Mouse (Mus musculus) cerebellum, adult 9-10 months (tissue): ENCODE results near the gene Zfp952.
"Not testable (repeated sequence)": the region's sequence is repeated elsewhere in the genome, so short reads cannot be mapped to it uniquely, and the experiment has no call there.

ENCODE experiments used
- DNase-seq: peaks from one replicate; pipeline ENCODE4 v3.0.0; 2022

Gene Zfp952

DNA sequence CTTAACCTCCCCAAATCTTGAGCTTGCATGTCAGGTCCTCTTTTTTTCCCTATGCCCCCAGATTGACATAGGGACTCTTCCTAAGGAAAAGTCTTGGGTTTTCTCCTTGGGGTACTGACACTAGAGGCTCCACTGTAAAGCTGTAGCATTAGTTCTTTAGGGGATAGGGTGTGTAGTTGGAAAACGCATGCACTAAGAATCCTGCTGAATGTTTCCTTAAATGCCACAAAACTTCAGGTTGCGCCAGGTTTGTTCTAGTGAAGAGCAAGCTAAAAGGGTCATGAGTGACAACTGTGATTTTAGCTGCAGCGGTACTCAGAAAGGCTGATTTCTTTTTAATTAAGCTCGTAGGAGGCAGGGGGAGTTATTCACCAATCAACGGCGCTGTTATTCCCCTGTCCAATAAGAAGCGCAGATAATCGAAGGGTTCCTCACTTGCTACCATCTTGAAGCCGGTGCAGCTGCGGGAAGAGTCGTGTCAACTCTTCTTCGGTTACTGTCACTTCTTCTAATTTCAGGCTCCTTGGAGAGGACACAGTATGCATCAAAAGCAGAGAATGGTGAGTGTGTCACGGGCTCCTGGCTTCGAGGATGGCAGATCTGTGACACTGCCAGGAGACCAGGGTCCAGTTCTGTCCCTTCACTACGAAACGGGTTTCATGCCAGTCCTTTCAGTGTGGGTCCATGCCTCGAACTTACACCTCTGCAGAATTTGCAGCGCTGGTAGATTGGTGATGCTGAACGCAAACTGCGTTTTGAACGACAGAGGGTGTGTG lies at the start of gene Zfp952:
TSS of gene Zfp952 (plus strand) at position 431 of the 776 bp plus-strand sequence.
- DNase-seq = peak; percentile 90

DNA sequence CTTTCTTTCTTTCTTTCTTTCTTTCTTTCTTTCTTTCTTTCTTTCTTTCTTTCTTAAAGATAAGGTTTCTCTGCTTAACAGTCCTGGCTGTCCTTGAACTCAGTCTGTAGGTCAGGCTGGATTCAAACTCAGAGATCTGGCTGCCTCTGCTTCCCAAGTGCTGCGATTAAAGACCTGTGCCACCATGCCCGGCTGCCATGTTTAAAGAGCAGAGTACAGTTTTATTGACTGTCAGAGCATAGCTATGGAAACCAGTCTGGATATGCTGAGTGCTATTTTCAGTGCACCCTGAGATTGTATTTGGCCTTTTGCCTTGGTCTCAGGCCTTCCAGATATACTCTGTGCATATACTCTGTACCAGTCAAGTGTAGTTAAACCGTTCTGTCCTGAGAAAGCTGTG lies 49.3 kb upstream of the Zfp952 start:
- DNase-seq = no peak

DNA sequence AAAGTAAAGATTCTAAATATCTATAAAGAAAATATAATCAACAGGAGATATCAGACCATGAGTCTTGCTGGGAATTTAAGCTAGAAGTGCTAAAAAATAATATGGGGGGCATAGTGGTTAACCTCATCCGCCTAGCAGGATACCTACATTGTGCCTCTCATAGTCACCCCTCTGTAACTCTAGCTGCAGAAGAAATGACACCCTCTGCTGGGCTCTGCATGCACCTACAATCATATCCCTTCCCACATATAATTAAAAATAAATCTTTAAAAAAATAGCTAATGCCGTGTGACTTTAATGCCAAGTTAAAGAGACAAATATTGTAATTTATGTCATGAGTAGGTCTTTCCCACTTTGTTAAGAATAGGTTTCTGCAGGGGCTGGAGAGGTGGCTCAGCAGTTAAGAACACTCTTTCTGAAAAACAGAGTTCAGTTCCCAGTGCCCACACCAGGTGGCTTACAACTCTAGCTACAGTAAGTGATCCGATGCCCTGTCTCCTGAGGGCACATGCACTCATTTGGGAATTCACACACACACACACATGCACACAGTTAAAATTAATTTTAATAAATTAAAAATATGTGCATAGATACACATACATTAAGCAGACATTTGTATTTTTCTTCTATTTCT lies 48.4 kb upstream of the Zfp952 start:
- DNase-seq = no peak

DNA sequence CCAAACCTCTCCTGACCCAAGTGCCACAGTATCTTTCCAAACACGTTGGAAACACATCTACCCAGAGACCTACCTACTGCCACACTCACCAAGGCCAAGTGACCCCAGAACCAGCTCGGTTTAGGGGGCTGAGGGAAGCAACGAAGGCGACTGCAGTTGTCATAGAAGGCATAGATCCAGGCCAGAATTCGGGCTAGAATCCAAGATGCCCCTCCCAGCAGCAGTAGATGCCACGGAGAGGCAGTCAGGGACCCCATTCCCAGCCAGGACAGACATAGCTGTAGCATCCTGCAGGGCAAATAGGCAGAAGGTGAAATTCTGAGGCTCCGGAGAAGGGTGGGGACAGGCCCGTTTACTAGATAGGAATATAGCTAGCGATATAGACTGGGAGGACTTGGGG lies 46.2 kb upstream of the Zfp952 start:
- DNase-seq = no peak

DNA sequence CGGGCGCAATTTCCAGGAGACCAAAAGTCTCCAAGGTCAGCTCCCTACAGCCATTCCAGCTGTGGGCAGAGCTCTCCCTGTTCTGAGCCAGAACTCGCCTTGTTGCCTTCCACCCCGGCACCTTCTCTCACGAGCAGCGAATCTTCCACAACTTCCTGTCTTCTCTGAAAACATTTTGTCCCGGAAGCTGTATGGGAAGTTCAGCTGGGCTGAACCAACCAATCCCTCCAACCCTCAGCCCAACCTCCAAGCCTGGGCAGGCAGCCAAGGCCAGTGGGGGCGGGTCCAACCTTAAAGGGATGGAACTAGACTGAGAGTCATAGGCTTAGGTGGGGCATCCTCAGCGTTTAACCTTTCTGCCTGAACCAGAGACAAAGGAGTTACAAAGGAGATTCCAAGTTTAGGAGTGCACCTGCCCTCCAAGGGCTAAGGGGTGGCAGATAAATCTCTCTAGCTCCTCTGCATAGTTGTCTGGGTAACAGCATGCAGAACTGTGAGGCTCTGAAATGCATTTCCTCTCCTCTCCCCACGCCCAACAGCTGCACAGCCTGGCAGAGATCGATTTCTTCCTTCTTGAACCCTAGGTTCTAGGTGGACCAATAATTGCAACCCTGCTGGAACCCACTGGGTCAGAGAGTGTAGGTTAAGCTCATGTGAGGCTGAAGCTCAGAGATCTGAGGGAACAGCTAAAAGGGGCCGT lies 45.6 kb upstream of the Zfp952 start, which contains the start of gene Cyp4f13:
TSS of gene Cyp4f13 (minus strand) at position 188 of the 700 bp plus-strand sequence.
- DNase-seq = peak; percentile 93

DNA sequence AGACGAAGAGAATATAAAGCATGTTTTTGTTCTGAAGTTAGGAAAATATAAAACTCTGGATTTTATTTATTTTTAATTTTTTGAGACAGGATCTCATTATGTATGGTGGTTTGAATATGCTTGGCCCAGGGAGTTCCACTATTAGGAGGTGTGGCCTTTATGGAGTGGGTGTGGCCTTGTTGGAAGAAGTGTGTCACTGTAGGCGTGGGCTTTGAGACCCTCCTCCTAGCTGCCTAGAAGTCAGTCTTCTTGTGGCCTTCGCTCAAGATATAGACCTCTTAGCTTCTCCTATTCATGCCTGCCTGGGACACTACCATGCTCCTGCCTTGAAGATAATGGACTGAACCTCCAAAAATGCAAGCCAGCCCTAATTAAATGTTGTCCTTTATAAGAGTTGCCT lies 42.8 kb upstream of the Zfp952 start:
- DNase-seq = no peak

DNA sequence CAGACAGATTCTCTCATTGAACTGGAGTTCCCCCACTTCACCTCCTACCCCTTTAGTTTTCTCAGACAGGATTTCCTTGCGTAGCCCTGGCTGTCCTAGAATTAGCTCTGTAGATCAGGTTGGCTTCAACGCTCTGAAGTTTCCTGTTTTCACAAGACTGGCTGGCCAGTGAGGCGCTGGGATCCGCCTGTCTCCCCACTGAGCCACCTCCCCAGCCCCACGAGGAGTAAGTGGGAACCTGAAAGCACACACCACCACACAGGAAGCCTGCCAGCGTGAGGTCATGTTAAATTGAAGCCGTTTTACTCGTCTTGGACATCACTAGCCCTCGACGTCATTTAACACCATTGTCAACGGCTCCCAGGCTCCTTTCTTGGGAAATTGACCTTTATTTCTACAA lies 41.9 kb upstream of the Zfp952 start:
- DNase-seq = no peak

DNA sequence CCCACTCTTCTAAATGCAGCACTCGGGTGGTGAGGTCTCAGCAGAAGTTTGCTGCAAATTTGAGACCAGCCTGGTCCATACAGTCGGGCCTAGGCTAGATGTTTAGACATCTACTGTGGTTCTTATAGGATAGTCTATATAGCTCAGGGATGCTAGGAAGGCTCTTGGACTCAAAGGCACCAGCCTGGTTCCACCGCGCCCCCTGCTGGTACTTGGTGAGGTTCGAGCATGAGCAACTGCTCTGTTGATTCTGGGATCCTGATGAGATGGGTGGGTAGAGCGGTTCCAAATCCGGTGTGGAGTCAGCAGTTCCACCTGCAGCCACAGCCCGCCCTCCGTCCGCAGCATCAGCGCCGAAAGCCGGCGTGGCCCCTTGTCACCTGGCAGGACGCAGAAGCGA lies 41.5 kb upstream of the Zfp952 start:
- peak; percentile 88 for DNase-seq

DNA sequence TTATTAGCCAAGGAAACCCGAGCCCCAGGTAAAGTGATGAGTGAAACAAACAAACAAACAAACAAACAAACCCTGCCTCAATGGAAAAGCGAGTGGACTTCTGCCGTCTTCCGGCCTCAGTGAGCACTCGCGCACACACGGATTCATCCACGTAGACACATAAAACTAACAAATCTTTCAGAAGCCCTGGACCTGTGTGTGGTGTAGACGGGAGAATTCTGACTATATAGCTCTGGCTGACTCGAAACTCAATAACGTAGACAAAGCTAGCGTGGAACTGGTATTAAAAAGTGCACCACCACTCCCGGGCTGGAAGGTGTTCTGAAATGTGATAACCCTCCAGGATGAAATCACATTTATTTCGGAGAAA lies 27.7 kb upstream of the Zfp952 start:
- no peak for DNase-seq

DNA sequence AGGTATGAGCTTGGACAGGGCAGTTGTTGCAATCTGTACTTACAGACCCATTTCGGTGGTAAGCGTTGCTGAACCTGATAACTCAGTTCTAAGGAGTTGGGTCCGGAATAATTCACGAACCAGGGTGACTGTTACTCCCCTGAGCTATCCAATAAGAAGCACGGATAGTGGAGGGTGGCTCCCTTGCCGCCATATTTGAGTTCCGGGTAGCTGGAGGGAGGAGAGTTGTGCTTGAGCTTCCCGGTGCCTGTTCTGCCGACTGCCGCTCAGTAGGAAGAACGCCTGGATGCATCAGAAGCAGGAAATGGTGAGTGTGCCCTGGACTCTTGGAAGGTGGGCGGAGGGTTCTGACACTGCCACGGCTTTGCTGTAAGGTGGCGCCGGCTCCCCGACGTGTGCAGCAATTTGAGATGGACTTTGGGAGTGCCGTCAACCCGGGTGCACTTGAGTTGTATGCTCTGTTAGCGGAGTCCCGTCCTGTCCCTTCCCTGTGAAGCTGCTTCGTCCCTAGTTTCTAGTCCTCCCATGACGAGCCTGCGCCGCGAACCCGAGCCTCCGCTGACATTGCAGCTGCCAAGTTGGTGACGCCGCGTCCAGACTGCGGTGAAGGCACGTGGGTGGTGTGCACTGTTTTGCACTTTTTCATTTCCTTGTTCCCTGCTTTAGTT lies 27.2 kb upstream of the Zfp952 start, which contains the start of gene Zfp472:
TSS of gene Zfp472 (plus strand) at position 192 of the 668 bp plus-strand sequence.
- peak; percentile 95 for DNase-seq

DNA sequence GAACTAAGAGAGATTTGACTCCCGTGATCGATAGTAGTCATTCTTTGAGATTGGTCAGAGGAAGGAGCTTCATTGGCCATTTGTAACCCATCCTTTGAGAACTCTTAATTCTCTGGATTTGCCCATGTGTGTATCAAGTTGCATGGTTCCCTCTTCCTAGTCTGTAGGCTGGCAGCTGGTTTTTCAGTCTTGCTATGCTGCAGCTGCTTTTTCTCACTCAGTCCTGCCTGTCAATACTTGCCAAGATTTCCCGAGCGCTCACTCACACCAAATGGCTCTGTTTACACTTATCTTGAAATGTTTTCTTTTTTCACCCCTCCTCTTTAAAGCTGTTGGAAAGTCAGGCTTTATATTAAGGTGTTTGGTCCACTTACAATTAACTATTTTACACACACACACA lies 11.6 kb upstream of the Zfp952 start:
- no peak for DNase-seq

DNA sequence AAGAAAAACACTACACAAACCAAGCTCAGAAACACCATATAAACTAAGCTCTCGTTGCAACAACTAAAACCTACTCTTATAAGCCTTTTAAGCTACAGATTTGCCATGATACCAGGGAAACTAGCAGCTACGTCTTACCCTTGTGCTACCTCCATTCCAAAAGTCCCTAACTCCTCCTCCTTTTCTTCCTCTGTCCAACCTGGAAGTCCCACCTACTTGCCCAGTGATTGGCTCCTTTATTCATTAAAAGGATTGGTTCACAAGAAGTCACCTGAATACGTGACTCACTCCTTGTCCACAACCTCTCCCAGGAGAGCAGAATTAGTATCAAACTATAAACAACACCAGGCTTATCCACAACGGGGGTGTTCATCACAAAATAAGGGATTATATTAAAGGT lies 6.6 kb upstream of the Zfp952 start:
- no peak for DNase-seq

DNA sequence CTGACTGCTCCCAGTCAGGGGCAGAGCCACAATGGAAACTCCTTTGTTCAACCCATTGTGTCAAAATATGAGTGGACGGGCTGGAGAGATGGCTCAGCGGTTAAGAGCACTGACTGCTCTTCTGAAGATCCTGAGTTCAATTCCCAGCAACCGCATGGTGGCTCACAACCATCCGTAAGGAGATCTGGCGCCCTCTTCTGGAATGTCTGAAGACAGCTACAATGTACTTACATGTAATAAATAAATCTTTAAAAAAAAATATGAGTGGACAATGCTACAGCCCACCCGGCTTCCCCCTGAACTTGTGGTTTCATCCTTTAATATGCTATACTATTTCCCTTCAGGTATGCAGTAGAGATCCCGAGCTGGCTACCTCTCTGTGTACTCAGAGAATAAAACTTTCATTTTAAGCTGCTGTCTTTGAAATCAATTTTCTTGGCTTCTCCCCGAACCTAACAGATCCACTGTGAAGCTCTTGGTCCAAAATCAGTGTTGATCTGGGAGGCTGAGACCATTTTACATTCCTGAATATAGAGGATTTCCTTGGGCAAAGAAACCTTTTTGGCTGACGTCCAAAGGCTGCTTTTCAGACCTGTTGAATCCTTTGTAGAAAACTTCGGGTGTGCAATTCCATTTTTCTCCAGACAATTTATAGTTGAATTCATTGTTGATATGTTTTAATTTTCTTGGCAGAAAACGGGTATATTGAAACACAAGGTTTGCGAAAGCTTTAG lies 797 bp upstream of the Zfp952 start:
- peak; percentile 13 for DNase-seq

DNA sequence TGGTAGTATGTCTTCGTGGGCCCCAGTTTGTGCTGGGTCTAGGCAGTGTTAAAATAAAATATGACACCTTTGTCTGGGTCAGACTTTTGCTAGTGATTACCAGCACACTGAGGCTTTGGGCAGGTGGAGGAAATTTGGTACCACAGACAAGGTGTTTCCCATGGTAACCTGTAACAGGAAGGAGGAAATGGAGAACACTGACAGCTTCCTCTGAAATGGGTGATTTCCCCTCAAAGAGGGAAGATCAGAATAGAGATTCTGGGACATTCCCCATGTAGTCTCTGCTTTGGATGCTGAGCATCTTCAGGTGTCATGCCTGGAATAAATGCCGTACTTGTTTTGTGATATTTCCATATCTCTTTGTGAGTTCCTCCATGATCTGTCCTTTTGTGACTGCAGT lies 5.6 kb downstream of the Zfp952 start:
- no peak for DNase-seq

DNA sequence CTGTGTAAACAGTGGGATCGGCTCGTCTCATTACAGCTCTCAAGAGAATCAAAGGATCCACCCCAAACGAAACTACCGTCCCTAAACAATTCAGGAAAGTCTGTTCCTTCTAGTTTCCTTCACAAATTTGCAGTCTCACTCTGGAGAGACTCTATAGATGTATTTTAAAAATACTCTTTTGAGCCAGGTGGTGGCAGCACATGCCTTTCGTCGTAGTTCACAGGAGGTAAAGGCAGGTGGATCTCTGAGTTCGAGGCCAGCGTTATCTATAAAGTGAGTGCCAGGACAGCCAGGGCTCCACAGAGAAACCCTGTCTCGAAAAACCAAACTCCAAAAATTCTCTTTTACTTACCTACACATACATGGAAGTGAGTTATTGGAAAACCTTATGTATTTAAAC lies 15.4 kb downstream of the Zfp952 start:
- no peak for DNase-seq

DNA sequence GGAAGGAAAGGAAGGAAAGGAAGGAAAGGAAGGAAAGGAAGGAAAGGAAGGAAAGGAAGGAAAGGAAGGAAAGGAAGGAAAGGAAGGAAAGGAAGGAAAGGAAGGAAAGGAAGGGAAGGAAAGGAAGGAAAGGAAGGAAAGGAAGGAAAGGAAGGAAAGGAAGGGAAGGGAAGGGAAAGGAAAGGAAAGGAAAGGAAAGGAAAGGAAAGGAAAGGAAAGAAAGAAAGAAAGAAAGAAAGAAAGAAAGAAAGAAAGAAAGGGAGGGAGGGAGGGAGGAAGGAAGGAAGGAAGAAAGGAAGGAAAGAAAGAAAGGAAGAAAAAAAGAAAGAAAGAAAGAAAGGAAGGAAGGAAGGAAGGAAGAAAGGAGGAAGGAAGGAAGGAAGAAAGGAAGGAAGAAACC lies 27.5 kb downstream of the Zfp952 start:
- not testable (repeated sequence) for DNase-seq

DNA sequence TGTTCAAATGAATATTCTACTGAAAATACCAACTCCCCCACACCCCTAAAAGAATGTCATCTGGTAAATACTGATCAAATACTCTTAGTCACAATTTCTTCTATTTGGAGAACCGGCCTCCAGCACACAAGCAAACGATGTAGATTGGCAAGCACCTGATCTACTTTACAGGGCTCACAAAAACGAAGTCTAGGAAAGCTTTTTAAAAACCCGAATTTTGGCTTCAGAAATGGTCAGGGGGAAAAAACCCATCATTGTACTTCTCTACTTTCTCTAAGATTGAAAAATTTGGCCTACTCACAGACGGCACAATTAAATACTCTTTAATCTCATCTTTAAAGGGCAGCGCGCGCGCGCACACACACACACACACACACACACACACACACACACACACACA lies 39.4 kb downstream of the Zfp952 start:
- peak; percentile 22 for DNase-seq

DNA sequence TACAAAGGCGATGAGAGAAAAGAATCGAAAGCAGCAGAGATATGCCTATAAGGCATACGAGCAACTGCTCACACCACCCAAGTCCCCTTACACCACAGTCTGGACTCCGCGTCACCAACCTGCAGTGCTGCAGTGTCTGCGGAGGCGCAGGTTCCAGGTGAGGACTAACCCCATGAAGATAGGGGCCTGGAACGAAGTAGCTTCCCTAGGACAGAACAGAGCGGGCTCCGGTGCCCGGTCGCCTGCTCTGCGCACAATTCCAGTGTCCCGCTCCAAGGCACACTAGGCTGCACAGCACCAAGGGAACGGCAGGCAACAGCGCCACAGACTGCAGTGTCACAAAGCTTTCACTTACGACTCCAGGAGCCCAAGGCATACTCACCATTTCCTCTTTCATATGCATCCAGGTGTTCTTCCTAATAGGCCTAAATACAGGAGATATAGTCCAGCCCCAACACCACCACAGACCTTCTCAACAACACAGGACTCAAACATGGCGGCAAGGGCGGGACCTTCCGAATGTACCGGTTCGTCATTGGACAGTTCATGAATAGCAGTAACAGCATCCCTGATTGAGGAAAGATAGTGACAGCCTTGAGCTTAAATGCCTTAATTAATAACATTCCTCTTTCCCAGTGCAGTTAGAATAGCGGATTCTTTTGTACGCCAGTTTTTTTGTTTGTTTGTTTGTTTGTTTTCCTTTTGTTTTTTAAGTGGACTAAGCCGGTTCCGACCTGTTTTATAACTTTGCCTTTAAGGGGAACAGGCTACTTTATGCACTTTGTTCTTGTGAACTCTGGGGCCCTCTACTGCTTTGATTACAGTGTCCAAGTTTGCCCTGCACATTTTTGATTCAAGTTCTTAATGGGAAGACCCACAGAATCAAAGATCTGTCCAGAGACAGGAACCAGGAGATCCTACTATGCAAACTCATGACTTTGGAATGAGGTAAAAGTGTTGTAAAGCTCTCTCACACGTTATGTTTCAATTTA lies 40.3 kb downstream of the Zfp952 start, which contains the start of gene Zfp763:
TSS of gene Zfp763 (minus strand) at position 503 of the 992 bp plus-strand sequence.
- DNase-seq = peak; percentile 85
